Mouse (Mus musculus) stomach, postnatal 0 days (tissue): ENCODE data around the gene Glp2r. TPM values are rescaled to one million over a fixed set of nuclear protein-coding genes. Genes with fewer than 3 reads are reported as not detected.

Experiments
- ATAC-seq: fragments of 200-750 bp; cut with Nextera tagmentation; 2 replicates; pipeline ENCODE4 v1.8.0; 2017; ENCODE audit not compliant: low FRiP score, low TSS enrichment
- DNase-seq: peaks from one replicate; pipeline ENCODE4 v3.0.0-alpha.2; 2016; ENCODE audit warnings: low spot score
- H3K27ac ChIP-seq: fragments of 300-500 bp; sonication (generic); replicated peaks from 2 replicates; pipeline ENCODE4 v1.5.1; 2014; ENCODE audit warnings: mild to moderate bottlenecking, control low read depth
- H3K27me3 ChIP-seq: fragments of 300-500 bp; sonication (generic); 2 replicates; pipeline ENCODE4 v1.6.1; 2014; ENCODE audit warnings: low read length; ENCODE audit not compliant: control insufficient read depth, insufficient read depth
- H3K36me3 ChIP-seq: fragments of 300-500 bp; sonication (generic); 2 replicates; pipeline ENCODE4 v1.6.1; 2014; ENCODE audit warnings: low read length, mixed read lengths; ENCODE audit not compliant: control insufficient read depth, insufficient read depth
- H3K4me1 ChIP-seq: fragments of 300-500 bp; sonication (generic); replicated peaks from 2 replicates; pipeline ENCODE4 v1.6.1; 2014; ENCODE audit warnings: antibody characterized with exemption; ENCODE audit not compliant: control insufficient read depth, insufficient read depth
- H3K4me2 ChIP-seq: fragments of 300-500 bp; sonication (generic); replicated peaks from 2 replicates; pipeline ENCODE4 v1.6.1; 2014; ENCODE audit warnings: low read depth, mild to moderate bottlenecking, control low read depth, moderate library complexity
- H3K4me3 ChIP-seq: fragments of 300-500 bp; sonication (generic); 2 replicates; pipeline ENCODE4 v1.5.1; 2014; ENCODE audit warnings: low read depth, low read length, control low read depth
- H3K9ac ChIP-seq: fragments of 300-500 bp; sonication (generic); 2 replicates; pipeline ENCODE4 v1.6.1; 2014; ENCODE audit warnings: mild to moderate bottlenecking, low read length, control low read depth, mixed read lengths
- H3K9me3 ChIP-seq: fragments of 300-500 bp; sonication (generic); 2 replicates; pipeline ENCODE4 v1.6.1; 2016; ENCODE audit warnings: low read length; ENCODE audit not compliant: control insufficient read depth
- CTCF ChIP-seq: IDR thresholded peaks from 2 replicates; pipeline ENCODE4 v1.5.1; 2016; ENCODE audit warnings: antibody characterized with exemption, low read depth, mild to moderate bottlenecking, moderate library complexity
- EP300 ChIP-seq: optimal IDR thresholded peaks from 2 replicates; pipeline ENCODE3; 2016; ENCODE audit warnings: antibody characterized with exemption
- WGBS: fragments of 180-500 bp; shearing (Covaris S2); extraction: QIAGEN DNeasy Blood & Tissue Kit; methylation state at CpG from one replicate; pipeline ENCODE4 v1.1.7; 2014; 5-methylcytosine and 5-hydroxymethylcytosine counted together
- polyA plus RNA-seq: library from polyadenylated mRNA; unstranded; fragments of >200 nt; fragmentation: Nextera tagmentation; extraction: Ambion mirVana; gene quantifications from 2 replicates; pipeline ENCODE4 v1.2.1, GENCODE M21; 2015

Gene Glp2r
- polyA plus RNA-seq, 1 experiment from 2014 or later: 0.50 TPM

DNA sequence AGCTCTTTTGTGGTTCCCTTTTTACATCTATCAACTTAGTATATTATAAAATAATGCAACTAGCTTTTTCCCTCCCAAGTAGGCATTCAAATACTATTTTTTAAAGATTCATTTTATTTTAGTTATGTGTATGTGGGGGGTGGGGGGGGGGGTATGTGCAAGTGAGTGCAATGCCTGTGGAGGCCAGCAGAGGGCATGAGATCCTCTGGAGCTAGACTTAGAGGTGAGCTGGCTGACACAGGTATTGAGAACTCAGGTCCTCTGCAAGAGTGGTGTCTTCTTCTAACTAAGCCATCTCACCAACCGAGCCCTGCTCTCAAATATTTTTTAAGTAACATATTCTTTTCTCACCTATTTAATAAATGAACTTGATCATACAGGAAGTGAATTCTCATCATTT lies 34.6 kb upstream of the Glp2r start:
- TF ChIP-seq EP300 (no peak), CTCF (peak; percentile 39)
- DNase-seq (no peak), ATAC-seq (no peak)
- Histone ChIP-seq H3K9ac (no peak overlapping the region), H3K4me2 (no peak overlapping the region), H3K27ac (no peak overlapping the region), H3K9me3 (no peaks in the 10 kb centered on the region), H3K27me3 (no peaks in the 10 kb centered on the region), H3K4me3 (no peak overlapping the region), H3K36me3 (no peaks in the 10 kb centered on the region), H3K4me1 (no peaks in the 10 kb centered on the region)
- WGBS: 96% methylated on average over 1 of the region's 1 CpGs

DNA sequence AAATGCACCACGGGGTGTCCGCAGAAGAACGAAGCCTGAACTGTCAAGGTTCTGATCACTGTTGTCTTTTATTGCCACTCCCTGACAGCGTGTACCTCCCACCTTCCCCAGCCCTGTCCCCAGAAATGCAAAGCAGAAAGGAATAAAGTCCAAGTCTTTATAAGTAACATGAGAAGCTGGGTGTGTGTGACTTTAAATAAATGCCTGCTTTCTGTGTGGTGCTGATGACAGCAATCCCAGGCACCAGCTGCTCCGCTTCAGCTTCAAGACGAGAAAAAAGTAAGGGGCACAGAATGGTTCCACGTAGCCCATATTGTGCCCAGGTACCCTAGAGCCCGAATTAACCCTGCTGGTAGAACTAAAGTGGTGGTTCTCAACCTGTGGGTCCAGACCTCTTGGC lies 30.2 kb upstream of the Glp2r start:
- Histone ChIP-seq H3K27ac (no peak overlapping the region), H3K4me1 (no peaks in the 10 kb centered on the region), H3K27me3 (no peaks in the 10 kb centered on the region), H3K4me3 (no peak overlapping the region), H3K9me3 (no peaks in the 10 kb centered on the region), H3K9ac (no peak overlapping the region), H3K36me3 (no peaks in the 10 kb centered on the region), H3K4me2 (no peak overlapping the region)
- TF ChIP-seq EP300: no peak
- no peak for TF ChIP-seq CTCF
- WGBS: 53% methylated on average over 8 of the region's 8 CpGs
- no peak for ATAC-seq
- DNase-seq: no peak

DNA sequence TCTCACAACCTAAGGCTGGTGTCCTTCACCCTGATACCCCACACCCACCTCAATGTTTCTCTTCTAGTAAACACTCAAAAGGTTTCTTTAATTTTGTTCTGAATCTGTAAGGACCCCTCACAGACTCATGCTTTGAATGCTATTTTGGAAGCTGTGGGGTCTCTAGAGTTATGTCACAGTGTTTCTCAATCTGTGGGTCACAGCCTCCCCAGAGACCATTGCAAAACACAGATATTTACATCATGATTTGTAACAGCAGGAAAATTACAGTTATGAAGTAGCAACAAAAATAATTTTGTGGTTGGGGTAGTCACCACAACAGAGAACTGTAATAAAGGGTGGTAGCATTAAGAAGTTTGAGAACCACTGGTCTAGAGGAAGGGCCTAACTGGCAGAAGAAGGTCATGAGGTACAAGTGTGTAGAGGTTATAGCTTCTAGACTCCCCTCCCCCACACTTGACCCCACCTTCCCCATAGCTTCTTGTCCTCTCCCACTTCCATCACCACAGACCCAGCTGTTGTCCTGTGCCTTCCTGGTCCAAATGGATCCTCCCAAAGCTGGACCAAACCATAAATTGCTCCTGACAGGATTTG lies 29.3 kb upstream of the Glp2r start:
- Histone ChIP-seq H3K4me2 (no peak overlapping the region), H3K36me3 (no peaks in the 10 kb centered on the region), H3K27me3 (no peaks in the 10 kb centered on the region), H3K4me3 (no peak overlapping the region), H3K9me3 (no peaks in the 10 kb centered on the region), H3K9ac (no peak overlapping the region), H3K4me1 (no peaks in the 10 kb centered on the region), H3K27ac (no peak overlapping the region)
- DNase-seq: no peak
- ATAC-seq: no peak
- TF ChIP-seq CTCF (no peak), EP300 (no peak)

DNA sequence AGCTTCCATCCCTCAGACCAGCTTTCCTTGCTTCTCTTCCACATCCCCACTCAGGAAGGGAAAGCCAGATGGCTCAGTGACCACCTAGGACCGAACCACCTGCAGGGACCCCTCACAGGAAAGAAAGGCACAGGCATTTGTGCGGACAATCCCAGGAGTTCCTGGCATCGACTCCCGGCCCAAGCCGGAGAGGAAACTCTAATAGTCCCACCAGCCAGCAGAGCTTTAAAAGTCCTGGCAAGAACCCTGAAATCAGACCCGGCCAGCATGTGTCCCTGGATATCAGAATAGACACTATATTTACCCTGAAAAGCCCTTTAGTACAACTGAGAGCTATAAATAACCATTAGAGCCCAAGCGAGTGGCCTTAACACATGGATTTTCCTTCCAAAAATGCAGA lies 27.0 kb upstream of the Glp2r start, which contains the start of gene Dhrs7c:
Dhrs7c (plus strand) TSS at position 257 of the 400 bp plus-strand sequence.
- no peak for TF ChIP-seq CTCF
- no peak for TF ChIP-seq EP300
- no peaks in the 10 kb centered on the region for H3K27me3 ChIP-seq
- no peak within 1 kb of the TSS for H3K27ac ChIP-seq
- H3K4me3 ChIP-seq: no peak within 1 kb of the TSS
- H3K36me3 ChIP-seq: no peaks in the 10 kb centered on the region
- no peak for ATAC-seq
- no peak for DNase-seq
- H3K4me2 ChIP-seq: no peak within 1 kb of the TSS
- H3K9ac ChIP-seq: no peak within 1 kb of the TSS
- WGBS: 41% methylated on average over 7 of the region's 7 CpGs
- H3K9me3 ChIP-seq: no peaks in the 10 kb centered on the region
- H3K4me1 ChIP-seq: no peaks in the 10 kb centered on the region

DNA sequence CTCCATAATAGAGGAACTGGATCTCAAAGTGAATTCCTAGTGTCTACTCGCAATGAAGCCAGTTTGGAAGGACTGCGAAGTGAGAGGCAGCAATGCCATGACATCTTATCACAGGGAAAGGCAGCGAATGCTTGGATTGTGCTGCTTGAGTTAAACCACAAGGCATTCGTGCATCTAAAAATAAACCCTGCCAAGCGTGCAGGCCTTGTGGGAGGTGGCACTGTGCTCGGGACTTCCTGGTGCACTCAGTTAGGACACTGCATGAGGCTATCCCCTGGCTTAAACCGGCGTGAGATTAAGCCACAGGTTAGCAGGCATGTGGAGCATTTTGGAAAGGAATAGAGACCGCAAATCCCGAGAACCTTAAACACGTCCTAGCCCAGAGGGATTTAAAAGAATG lies 19.2 kb upstream of the Glp2r start:
- Histone ChIP-seq H3K4me1 (no peaks in the 10 kb centered on the region), H3K27me3 (no peaks in the 10 kb centered on the region), H3K9ac (no peak overlapping the region), H3K27ac (no peak overlapping the region), H3K9me3 (no peaks in the 10 kb centered on the region), H3K36me3 (no peaks in the 10 kb centered on the region), H3K4me3 (no peak overlapping the region), H3K4me2 (no peak overlapping the region)
- ATAC-seq (no peak), DNase-seq (no peak)
- 68% methylated on average over 11 of the region's 11 CpGs for WGBS
- no peak for TF ChIP-seq CTCF
- TF ChIP-seq EP300: no peak

DNA sequence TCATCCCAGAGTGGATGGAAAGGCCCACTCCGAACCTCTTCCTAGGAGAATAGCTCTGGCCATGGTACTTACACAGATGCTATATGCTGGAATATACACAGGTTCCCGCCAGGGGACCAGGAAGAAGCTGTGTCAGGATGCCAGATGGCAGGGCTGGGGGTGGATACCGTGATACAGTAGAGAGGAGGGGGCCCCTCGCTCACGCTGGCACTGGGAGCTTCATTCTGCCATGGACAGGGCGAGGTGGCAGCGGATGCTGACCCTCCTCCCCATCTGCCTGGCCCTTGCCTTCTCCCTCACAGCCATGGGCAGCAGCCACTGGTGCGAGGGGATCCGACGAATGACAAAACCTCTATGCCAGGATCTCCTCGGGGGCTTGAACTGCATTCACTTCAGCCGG lies 3.4 kb upstream of the Glp2r start, which contains the start of gene Gsg1l2:
Gsg1l2 (plus strand) TSS at position 230 of the 400 bp plus-strand sequence.
- Histone ChIP-seq H3K9me3 (no peaks in the 10 kb centered on the region), H3K4me3 (no peak within 1 kb of the TSS), H3K4me2 (no peak within 1 kb of the TSS), H3K9ac (no peak within 1 kb of the TSS), H3K36me3 (no peaks in the 10 kb centered on the region), H3K27ac (no peak within 1 kb of the TSS), H3K4me1 (no peaks in the 10 kb centered on the region), H3K27me3 (no peaks in the 10 kb centered on the region)
- no peak for TF ChIP-seq CTCF
- no peak for TF ChIP-seq EP300
- 80% methylated on average over 12 of the region's 12 CpGs for WGBS
- ATAC-seq (no peak), DNase-seq (no peak)
